Mouse (Mus musculus) ES-Bruce4 (cell line): ENCODE results near the gene Gm28919. TPM values are rescaled to one million over a fixed set of nuclear protein-coding genes. Genes with fewer than 3 reads are reported as not detected.
"Not testable (repeated sequence)": the region's sequence is repeated elsewhere in the genome, so short reads cannot be mapped to it uniquely, and the experiment has no call there.

ENCODE experiments used
- H3K27ac ChIP-seq: 2 replicates; pipeline ENCODE4 v1.5.1; 2012; ENCODE audit warnings: low read length, inconsistent platforms; ENCODE audit not compliant: insufficient read depth
- H3K27me3 ChIP-seq: 2 replicates; pipeline ENCODE4 v1.6.1; 2012; ENCODE audit warnings: mild to moderate bottlenecking, low read length, inconsistent platforms; ENCODE audit not compliant: control insufficient read depth, poor library complexity, insufficient read depth, severe bottlenecking
- H3K36me3 ChIP-seq: 2 replicates; pipeline ENCODE4 v1.6.1; 2012; ENCODE audit warnings: inconsistent platforms, mild to moderate bottlenecking, low read length, moderate library complexity; ENCODE audit not compliant: control insufficient read depth, poor library complexity, insufficient read depth, severe bottlenecking
- H3K4me1 ChIP-seq: one replicate; pipeline ENCODE4 v1.8.1; 2011; ENCODE audit warnings: low read length; ENCODE audit not compliant: control insufficient read depth, insufficient read depth
- H3K4me3 ChIP-seq: 2 replicates; pipeline ENCODE4 v1.5.1; 2011; ENCODE audit warnings: low read depth, mild to moderate bottlenecking, low read length
- H3K9ac ChIP-seq: 2 replicates; pipeline ENCODE4 v1.6.1; 2012; ENCODE audit warnings: low read depth, mild to moderate bottlenecking, inconsistent platforms; ENCODE audit not compliant: poor library complexity, severe bottlenecking
- H3K9me3 ChIP-seq: replicated peaks from 2 replicates; pipeline ENCODE4 v1.6.1; 2012; ENCODE audit warnings: mild to moderate bottlenecking, low read length, inconsistent platforms; ENCODE audit not compliant: control insufficient read depth, poor library complexity, insufficient read depth, severe bottlenecking
- polyA plus RNA-seq: library from polyadenylated mRNA; stranded (reverse); fragments of >200 nt; gene quantifications from 2 replicates; pipeline ENCODE4 v1.2.4, GENCODE M21; 2011; ENCODE audit warnings: low read depth; ENCODE audit not compliant: missing spikeins, insufficient read depth, insufficient read length

Gene Gm28919
- not detected in 2 replicates for polyA plus RNA-seq

DNA sequence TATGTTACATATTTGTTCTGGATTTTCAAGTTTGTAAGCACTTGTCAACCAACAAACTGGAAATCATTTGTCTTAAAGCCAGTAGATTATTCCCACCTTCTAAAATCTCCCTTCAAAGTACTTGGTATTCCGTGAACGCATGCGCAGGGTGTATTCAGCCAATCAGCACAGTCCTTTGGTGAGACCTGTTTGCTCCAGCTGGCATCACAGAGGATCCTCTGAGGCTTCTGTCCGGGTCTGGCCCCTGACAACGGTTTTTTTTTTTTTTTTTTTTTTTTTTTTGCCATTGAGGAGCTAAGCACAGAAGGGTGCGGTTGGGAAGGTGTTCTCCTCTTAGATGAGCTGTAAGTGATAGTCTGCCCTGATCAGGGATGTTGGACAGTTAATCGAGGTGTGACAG, at the start of gene Gm28919:
Gene Gm28919, plus strand, starts transcription at position 301 of the 400 bp plus-strand sequence.
- H3K4me3 ChIP-seq, H3K27ac ChIP-seq, H3K9ac ChIP-seq, H3K9me3 ChIP-seq, H3K27me3 ChIP-seq, H3K36me3 ChIP-seq, H3K4me1 ChIP-seq: not testable (repeated sequence)

Other genes with a start within 250 kb of the Gm28919 start
- not detected in 2 replicates for gene Gm21719, start 99.3 kb downstream of the Gm28919 start, polyA plus RNA-seq